Mouse (Mus musculus) ES-E14 (cell line): ENCODE data around the gene Nkapd1. TPM values are rescaled to one million over a fixed set of nuclear protein-coding genes. Genes with fewer than 3 reads are reported as not detected.

Experiments
- DNase-seq: peaks from one replicate; pipeline ENCODE4 v3.0.0-alpha.2; 2013; ENCODE audit warnings: low read depth, low spot score
- H3K27ac ChIP-seq: 2 replicates; pipeline ENCODE4 v1.5.1; 2012; ENCODE audit warnings: low read depth, mild to moderate bottlenecking, low read length, moderate library complexity, mixed read lengths; ENCODE audit not compliant: poor library complexity, insufficient read depth, severe bottlenecking
- H3K36me3 ChIP-seq: 2 replicates; pipeline ENCODE4 v1.6.1; 2012; ENCODE audit warnings: mild to moderate bottlenecking, low read length, moderate library complexity, mixed read lengths; ENCODE audit not compliant: control insufficient read depth, poor library complexity, insufficient read depth, severe bottlenecking
- H3K4me1 ChIP-seq, 2 experiments: fragments of 150-350 bp in 1 of 2; sonication (generic) in 1 of 2; 2 replicates each; pipeline ENCODE4 v1.6.1; 2012; ENCODE audit warnings: low read length in 2 of 2, mild to moderate bottlenecking in 1 of 2, mixed read lengths in 1 of 2; ENCODE audit not compliant: control insufficient read depth in 2 of 2, insufficient read depth in 2 of 2, poor library complexity in 1 of 2
- H3K4me3 ChIP-seq, 2 experiments: fragments of 150-350 bp in 1 of 2; sonication (generic) in 1 of 2; 2 replicates each; pipeline ENCODE4 v1.5.1; 2012; ENCODE audit warnings: low read length in 2 of 2, low read depth in 1 of 2, mild to moderate bottlenecking in 1 of 2, mixed read lengths in 1 of 2; ENCODE audit not compliant: insufficient read depth in 1 of 2, poor library complexity in 1 of 2, severe bottlenecking in 1 of 2
- H3K9ac ChIP-seq: 2 replicates; pipeline ENCODE4 v1.6.1; 2012; ENCODE audit warnings: low read depth, mild to moderate bottlenecking, low read length, mixed read lengths; ENCODE audit not compliant: poor library complexity, insufficient read depth, severe bottlenecking
- H3K9me3 ChIP-seq: fragments of 150-350 bp; sonication (generic); 2 replicates; pipeline ENCODE4 v1.6.1; 2012; ENCODE audit warnings: low read depth, mild to moderate bottlenecking, low read length; ENCODE audit not compliant: control insufficient read depth, insufficient read depth
- CHD2 ChIP-seq: IDR thresholded peaks from 2 replicates; pipeline ENCODE4 v1.6.1; 2014; ENCODE audit warnings: mild to moderate bottlenecking, low read depth, low read length, inconsistent platforms
- HCFC1 ChIP-seq: IDR thresholded peaks from 2 replicates; pipeline ENCODE4 v1.6.1; 2012; ENCODE audit warnings: low read length, inconsistent platforms, borderline replicate concordance; ENCODE audit not compliant: insufficient read depth
- MAFK ChIP-seq: IDR thresholded peaks from 2 replicates; pipeline ENCODE4 v1.6.1; 2014; ENCODE audit warnings: mild to moderate bottlenecking, low read depth, low read length, inconsistent platforms; ENCODE audit not compliant: insufficient read depth
- ZC3H11A ChIP-seq: IDR thresholded peaks from 2 replicates; pipeline ENCODE4 v1.6.1; 2012; ENCODE audit warnings: low read depth, mild to moderate bottlenecking, inconsistent platforms, low read length, borderline replicate concordance
- ZNF384 ChIP-seq: IDR thresholded peaks from 2 replicates; pipeline ENCODE4 v1.6.1; 2012; ENCODE audit warnings: low read depth, low read length, inconsistent platforms
- in situ Hi-C, 2 experiments: fragments of 600-800 bp; cut with MboI; formaldehyde crosslinking; loops; one replicate each; pipeline ENCODE4 v1.15.1; 2025; ENCODE audit warnings: low sequenced_read_pairs in 2 of 2, inconsistent platforms in 1 of 2; ENCODE audit not compliant: unreplicated experiment in 2 of 2
- total RNA-seq: library from RNA; depleted of rRNA; stranded (reverse); fragments of 300-350 nt; gene quantifications from 2 replicates; pipeline ENCODE4 v1.2.3, GENCODE M21; 2012

The Nkapd1 gene
- total RNA-seq, 1 experiment = 16.1 TPM

- Histone ChIP-seq H3K4me3 (peak within 1 kb of the TSS; percentile 75 to 79), H3K27ac (peak within 1 kb of the TSS; percentile 65), H3K36me3 (peaks cover 16% of the 10 kb centered on the region), H3K4me1 (peaks cover 0 to 5% of the 10 kb centered on the region in 2 experiments; a peak in 1 of 4 replicates), H3K9ac (peak within 1 kb of the TSS; percentile 96), H3K9me3 (no peaks in the 10 kb centered on the region)
- DNase-seq = peak; percentile 93
- in situ Hi-C loops = no loop called here
- TF ChIP-seq MAFK = no peak
- TF ChIP-seq ZNF384 = no peak
- peak; percentile 60; the same call in 1 of the 2 replicates for TF ChIP-seq HCFC1
- TF ChIP-seq CHD2 = 0 out of 2 replicates have a peak, but pooled peaks have one; percentile 44
These were observed 13.9 kb downstream of the Nkapd1 start, which contains the start of the genes Sdhd and Timm8b for GRCm38 (mm10) chr9:50603189-50603997. Sdhd (minus strand) TSS chr9:50603812. Timm8b (plus strand) TSS chr9:50603910.

- Histone ChIP-seq H3K4me3 (peak overlapping the region; percentile 75 to 79), H3K4me1 (peaks cover 0 to 5% of the 10 kb centered on the region in 2 experiments; a peak in 1 of 4 replicates), H3K9me3 (no peaks in the 10 kb centered on the region), H3K36me3 (peaks cover 22% of the 10 kb centered on the region), H3K27ac (no peak overlapping the region), H3K9ac (peak overlapping the region; percentile 87)
- in situ Hi-C loops = no loop called here
- DNase-seq = peak; percentile 12
- TF ChIP-seq MAFK = no peak
- no peak for TF ChIP-seq HCFC1
- TF ChIP-seq CHD2 = no peak
- TF ChIP-seq ZNF384 = no peak
- no peak for TF ChIP-seq ZC3H11A
These were observed 15.0 kb downstream of the Nkapd1 start for GRCm38 (mm10) chr9:50602055-50602845.

- in situ Hi-C loops = no loop called here
- H3K9ac ChIP-seq = no peak overlapping the region
- peaks cover 0 to 5% of the 10 kb centered on the region in 2 experiments; a peak in 1 of 4 replicates for H3K4me1 ChIP-seq
- no peak overlapping the region for H3K27ac ChIP-seq
- H3K9me3 ChIP-seq = no peaks in the 10 kb centered on the region
- H3K4me3 ChIP-seq = no peak overlapping the region
- TF ChIP-seq MAFK (no peak), CHD2 (no peak), HCFC1 (no peak), ZC3H11A (no peak), ZNF384 (no peak)
- no peak for DNase-seq
- H3K36me3 ChIP-seq = peaks cover 26% of the 10 kb centered on the region
These were observed 15.7 kb downstream of the Nkapd1 start for GRCm38 (mm10) chr9:50601536-50601935.

- no peak for TF ChIP-seq ZNF384
- in situ Hi-C loops = no loop called here
- no peaks in the 10 kb centered on the region for H3K9me3 ChIP-seq
- H3K27ac ChIP-seq = no peak overlapping the region
- H3K9ac ChIP-seq = no peak overlapping the region
- H3K4me3 ChIP-seq = no peak overlapping the region
- peaks cover 29% of the 10 kb centered on the region for H3K36me3 ChIP-seq
- no peaks in the 10 kb centered on the region for H3K4me1 ChIP-seq
- DNase-seq = no peak
These were observed 20.3 kb downstream of the Nkapd1 start for GRCm38 (mm10) chr9:50596973-50597372.
